Mouse (Mus musculus) layer of hippocampus, adult 9-10 months (tissue): Measurements from ENCODE around the gene Aqp7.
"Not testable (repeated sequence)": the region's sequence is repeated elsewhere in the genome, so short reads cannot be mapped to it uniquely, and the experiment has no call there.

Experiments
- DNase-seq: peaks from one replicate; pipeline ENCODE4 v3.0.0; 2022; ENCODE audit warnings: low spot score

The Aqp7 gene

GRCm38 (mm10) chr4:41047524-41048271, at the start of gene Aqp7:
TSS of gene Aqp7 (minus strand) at chr4:41048139.
- DNase-seq, result no peak

DNA sequence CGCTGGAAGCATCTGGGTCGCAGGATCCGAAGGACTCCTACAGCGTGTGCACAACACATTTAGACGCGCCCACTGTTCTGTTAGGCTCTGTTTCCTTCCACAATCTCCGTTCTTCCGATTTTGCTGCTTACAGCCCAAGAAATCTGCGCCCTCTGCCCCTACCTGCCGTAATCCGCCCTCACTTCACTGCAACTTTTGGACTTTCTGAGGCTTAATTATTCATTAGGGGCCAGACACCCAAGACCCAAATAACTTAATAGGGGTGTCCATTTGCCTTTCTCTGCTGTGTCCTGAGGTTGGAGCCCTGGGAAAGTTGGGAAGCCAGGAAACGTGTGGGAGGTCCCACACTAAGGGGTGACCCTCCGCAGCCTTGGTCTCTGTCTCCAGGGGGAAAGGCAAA, 49.4 kb upstream of the Aqp7 start:
- DNase-seq, result no peak

DNA sequence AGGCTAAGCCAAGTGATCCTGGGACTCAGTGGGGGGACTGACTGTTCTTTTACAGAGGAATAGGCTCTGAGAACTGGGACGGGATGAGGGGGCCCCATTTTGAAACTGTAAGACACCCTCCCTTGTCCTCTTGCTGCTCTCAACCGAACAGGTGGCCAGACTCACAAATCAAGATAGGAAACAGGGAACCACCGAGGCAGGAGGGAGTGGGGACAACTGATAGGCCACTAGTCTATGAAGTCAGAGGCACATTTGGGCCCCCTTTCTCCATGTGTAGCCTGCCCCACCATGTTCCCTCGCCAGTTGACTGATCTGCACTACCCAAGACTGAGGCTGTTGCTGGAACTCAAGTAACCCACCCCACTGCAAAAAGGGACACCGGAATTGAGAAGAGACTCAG, 48.9 kb upstream of the Aqp7 start:
- DNase-seq, result no peak

DNA sequence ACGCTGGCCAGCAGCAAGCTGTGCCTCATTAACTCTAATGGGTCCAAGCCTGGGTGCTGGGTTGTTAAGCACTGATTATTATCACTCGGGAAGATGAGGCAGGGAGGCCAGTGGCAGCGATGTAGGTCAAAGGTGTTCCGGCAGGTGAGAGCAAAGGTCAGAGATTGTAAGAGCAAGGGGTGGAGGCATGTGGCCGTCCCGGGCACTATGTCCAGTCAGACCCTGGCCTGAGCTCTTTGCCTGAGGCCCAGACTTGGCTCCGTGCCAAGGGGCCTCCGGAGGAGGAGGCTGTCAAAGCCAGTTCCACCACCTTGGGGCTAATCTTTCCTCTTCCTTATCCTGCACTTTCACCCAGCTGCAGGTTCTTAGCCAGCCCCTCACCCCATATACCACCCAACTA, 48.2 kb upstream of the Aqp7 start:
- no peak for DNase-seq

DNA sequence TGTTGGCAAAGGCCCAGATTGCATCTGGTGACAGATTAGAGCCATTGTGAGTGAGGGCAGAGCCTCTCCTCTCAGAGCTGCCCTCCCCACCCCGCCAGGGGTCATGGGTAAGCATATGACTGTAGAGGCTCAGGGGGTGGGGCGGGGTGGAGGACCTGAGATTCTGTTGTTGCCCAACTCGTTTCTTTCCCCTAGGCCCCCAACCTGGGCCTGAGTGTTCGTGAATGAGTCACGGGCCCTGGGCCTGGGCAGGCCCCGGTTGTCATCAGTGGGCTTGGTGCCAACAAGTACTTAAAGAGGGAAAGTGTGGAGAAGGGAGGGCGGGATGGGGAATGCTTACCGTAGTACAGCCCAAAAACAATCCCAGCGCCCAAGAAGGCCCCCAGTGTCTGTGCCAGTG, 46.4 kb upstream of the Aqp7 start:
- DNase-seq, result no peak

DNA sequence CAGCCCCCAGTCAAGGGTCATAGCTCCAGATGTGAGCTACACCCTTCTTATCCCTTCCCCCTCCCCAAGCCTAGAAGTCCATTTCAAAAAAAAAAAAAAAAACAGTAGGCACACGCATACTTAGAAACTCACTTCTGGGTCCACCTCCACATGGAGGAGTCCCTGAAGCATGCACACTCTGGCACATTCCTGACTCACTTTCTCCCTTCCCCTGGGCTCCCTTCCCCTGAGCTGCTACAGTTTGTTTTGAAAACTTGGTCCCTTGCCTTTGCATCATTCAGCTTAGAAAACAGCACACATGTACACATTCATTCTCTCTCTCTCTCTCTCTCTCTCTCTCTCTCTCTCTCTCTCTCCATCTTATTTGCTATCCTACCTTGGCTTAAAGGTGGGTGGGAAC, 45.0 kb upstream of the Aqp7 start:
- no peak for DNase-seq

DNA sequence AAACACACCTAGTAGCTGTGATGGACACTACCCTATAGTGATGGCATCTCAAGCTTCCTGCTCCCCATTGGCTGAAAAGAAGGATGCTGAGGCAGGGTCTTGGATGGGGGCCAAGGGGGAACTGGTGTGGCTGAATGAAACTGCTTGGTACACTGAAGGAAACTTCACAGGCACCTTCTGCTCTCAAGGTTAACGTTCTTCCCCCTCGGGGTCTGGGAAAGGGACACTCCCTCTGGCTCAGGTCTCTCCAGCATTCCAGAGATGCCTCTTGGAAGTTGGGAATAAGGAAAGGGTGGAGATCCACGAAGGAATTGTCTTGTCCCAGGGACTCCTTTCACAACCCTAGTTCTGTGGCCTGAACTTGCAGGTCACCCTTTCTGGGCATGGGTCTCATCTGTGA, 43.5 kb upstream of the Aqp7 start:
- no peak for DNase-seq

- DNase-seq, result no peak
These were observed 41.8 kb upstream of the Aqp7 start for GRCm38 (mm10) chr4:41089705-41090104.

DNA sequence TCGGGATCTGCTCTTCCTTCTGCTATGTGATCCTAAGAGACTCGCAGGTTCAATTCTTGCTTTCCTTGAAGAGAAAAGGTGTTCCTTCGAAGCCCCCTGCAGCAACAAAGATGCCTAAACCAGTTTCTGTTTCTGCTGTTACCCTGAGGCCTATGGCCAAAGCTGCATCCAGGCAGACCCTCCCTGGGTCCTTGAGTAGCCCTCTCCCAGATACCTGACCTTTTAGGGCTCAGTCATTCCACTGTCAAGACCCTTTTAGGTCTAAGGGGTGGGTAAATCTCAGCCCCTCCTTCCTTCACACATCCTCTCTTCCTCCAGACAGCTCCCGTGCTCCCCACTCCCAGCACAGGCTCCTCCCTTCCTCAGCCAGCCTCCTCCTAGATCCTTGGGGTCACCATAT, 41.2 kb upstream of the Aqp7 start:
- no peak for DNase-seq

DNA sequence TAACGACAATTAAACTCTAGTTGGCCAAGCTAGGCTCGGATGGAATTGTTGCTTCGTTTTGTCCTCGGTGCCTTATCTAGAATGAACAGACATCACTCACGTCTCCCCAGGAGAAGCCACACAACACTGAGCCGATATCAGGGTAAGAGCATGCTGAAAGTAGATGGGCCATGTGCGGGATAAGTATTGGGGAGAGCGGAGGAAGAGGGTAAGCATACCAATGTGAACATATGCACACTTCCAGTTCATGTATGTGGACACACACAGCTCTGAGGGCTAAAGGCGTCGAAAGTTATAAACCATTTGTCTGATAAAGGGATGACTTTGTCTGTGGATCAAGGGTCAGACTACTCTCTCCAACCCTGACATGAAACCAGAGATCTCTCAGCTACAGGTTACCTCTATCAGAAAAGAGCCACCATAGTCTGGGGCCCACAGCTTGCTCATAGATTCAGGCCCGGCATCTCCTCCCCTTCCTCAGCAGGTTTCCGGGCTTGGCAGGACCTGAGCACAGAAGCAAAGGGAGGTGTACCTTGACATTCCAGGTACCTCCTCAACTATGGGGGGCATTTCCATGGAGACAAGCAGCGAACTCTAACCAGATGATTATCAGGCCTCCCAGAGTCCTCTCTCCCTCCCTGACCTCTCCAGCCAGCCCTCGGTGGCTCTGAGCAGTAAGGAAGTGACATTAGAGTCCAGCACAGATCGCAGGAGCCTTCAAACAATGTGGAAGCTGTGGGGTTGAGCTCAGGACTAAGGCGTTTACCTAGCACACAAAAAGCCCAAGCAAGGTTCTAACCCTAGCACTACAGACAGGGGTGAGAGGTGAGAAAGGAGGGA, 39.7 kb upstream of the Aqp7 start:
- DNase-seq, result no peak

GRCm38 (mm10) chr4:41086947-41087346, 39.0 kb upstream of the Aqp7 start:
- no peak for DNase-seq

- DNase-seq, result no peak
These were observed 36.9 kb upstream of the Aqp7 start for GRCm38 (mm10) chr4:41084819-41085218.

GRCm38 (mm10) chr4:41082803-41083202, 34.9 kb upstream of the Aqp7 start:
- DNase-seq, result not testable (repeated sequence)

- DNase-seq, result no peak
These were observed 33.8 kb upstream of the Aqp7 start for GRCm38 (mm10) chr4:41081733-41082132.

DNA sequence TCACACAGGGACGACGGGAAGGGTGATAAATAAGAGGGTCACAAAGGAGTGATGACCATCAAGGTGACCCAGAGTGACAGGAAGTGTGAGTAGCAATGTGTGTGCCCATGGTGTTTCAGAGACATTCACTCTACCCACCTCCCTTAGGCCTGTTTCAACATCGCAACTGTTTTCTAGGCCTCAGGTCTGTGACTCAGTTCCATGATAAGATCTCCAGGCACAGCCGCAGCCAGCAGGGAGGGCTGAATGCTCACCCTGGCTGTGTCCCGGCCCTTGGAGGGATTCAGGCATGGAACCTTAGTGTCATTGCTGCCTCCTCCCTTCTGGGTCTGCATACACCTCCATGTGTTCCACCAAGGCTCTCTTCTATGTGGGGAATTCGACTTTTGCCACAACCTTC, 30.8 kb upstream of the Aqp7 start:
- DNase-seq, result no peak

- no peak for DNase-seq
These were observed 26.5 kb upstream of the Aqp7 start for GRCm38 (mm10) chr4:41074461-41074860.

- no peak for DNase-seq
These were observed 25.3 kb upstream of the Aqp7 start for GRCm38 (mm10) chr4:41073008-41073817.

- no peak for DNase-seq
These were observed 23.8 kb upstream of the Aqp7 start for GRCm38 (mm10) chr4:41071500-41072429.

- DNase-seq, result no peak
These were observed 17.3 kb upstream of the Aqp7 start for GRCm38 (mm10) chr4:41065196-41065595.

DNA sequence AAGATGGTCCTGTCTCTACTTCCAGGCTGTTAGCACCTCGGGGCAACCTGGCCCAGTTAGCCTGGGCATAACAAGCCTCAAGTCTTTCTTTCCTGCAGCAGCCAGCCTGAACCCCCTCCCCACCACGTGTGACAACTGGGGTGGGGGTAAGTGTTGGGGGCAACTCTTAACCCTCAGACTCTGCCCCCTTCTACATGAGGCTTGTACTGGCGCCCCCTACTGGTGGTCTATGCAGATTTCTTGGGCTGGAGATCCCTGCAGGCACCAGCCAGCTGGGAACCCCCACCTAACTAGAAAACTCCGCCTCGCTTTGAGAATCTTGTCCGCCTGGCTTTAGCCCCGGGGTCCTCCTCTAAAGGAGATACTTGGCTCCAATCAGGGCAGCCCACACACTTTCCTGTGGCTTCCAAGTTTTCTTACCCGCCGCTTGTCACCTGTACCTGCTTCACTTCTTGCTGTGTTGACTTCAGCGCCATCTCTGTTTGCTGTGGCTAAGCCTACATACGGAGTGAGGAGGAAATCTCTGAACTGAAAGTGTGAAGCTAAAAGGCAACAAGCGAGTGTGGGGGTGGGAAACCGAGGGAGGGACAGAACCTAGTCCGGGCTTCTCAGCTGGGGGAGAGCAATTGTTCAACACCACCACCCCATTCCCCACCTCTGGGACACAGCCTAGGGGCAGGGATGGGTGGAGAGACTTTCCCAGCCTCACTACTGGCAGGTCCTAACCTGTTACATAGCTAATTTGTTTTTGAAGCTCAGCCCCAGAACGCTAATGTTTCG, 16.1 kb upstream of the Aqp7 start:
- no peak for DNase-seq

GRCm38 (mm10) chr4:41063351-41063750, 15.4 kb upstream of the Aqp7 start:
- no peak for DNase-seq
